Comparison of ENCODE assay signal across 17 mouse cellular contexts in genomic region chr6:6563691-6564090, GRCm38 (mm10). TPM values are rescaled to one million over a fixed set of nuclear protein-coding genes. Genes with fewer than 3 reads are reported as not detected.
DNase-seq lines count a peak whose midpoint lies in the region; ATAC-seq lines count a peak whose summit lies in the region.
"Had no signal": no experiment of that assay in that cellular context is flagged by ENCODE, and none has a peak within 500 bp of the region (broad histone marks: within the 10 kb centered on the region; RNA-seq: fewer than 3 reads in every experiment).

No protein-coding gene starts in this region.

- no peaks in the 10 kb centered on the region for H3K36me3 ChIP-seq in heart, embryonic 11.5 days (ENCODE audit: control insufficient read depth, insufficient read depth, low read length)
- H3K36me3 ChIP-seq: limb, embryonic 15.5 days; neural tube, embryonic 15.5 days had no signal

- DNase-seq in heart, adult 11 months: peak; percentile 93
- peak; percentile 29 for DNase-seq in urinary bladder, adult 2 months (ENCODE audit: low spot score)
- no peak for DNase-seq in urinary bladder, postnatal 10 days (ENCODE audit: low spot score)
- peak; percentile 69 for DNase-seq in heart, postnatal 4 days
- DNase-seq in urinary bladder, postnatal 36 days (ENCODE audit: low spot score in 2 of 2): peak; percentile 46 to 48
- no peak for DNase-seq in frontal cortex, postnatal 25 days (ENCODE audit: low spot score in 2 of 2)
- DNase-seq in gastrocnemius, adult 18-20 months (ENCODE audit: low spot score): no peak
- DNase-seq: adrenal gland, postnatal 14 days; gastrocnemius, postnatal 36 days; layer of hippocampus, postnatal 36 days; thymus, postnatal 4 days had no signal

- no peaks in the 10 kb centered on the region for H3K27me3 ChIP-seq in heart, embryonic 11.5 days (ENCODE audit: control insufficient read depth, insufficient read depth, low read length)
- H3K27me3 ChIP-seq: limb, embryonic 15.5 days; neural tube, embryonic 15.5 days; Patski had no signal

- no peak overlapping the region for H3K9ac ChIP-seq in heart, embryonic 11.5 days (ENCODE audit: low read depth, low read length)
- H3K9ac ChIP-seq: limb, embryonic 15.5 days; neural tube, embryonic 15.5 days had no signal

- no peak for ATAC-seq in heart, embryonic 11.5 days (replicated peaks; ENCODE audit: insufficient number of reproducible peaks, low FRiP score, low TSS enrichment)
- ATAC-seq: inflammation-experienced regulatory T-cells, adult 6 months; Patski had no signal

- no peak overlapping the region for H3K27ac ChIP-seq in heart, embryonic 11.5 days (ENCODE audit: low read depth, low read length)
- H3K27ac ChIP-seq: limb, embryonic 15.5 days; midbrain, embryonic 10.5 days; neural tube, embryonic 15.5 days had no signal

- peaks cover 23% of the 10 kb centered on the region for H3K4me1 ChIP-seq in heart, embryonic 11.5 days (ENCODE audit: control insufficient read depth, insufficient read depth, low read length)
- H3K4me1 ChIP-seq: limb, embryonic 15.5 days; midbrain, embryonic 10.5 days; neural tube, embryonic 15.5 days had no signal

- H3K4me3 ChIP-seq in heart, embryonic 11.5 days (ENCODE audit: low read depth, low read length): no peak overlapping the region
- H3K4me3 ChIP-seq: limb, embryonic 15.5 days; midbrain, embryonic 10.5 days; neural tube, embryonic 15.5 days had no signal

- 73% methylated on average over 5 of the region's 5 CpGs for WGBS in heart, embryonic 11.5 days (ENCODE audit: insufficient replicate concordance)

- no peaks in the 10 kb centered on the region for H3K9me3 ChIP-seq in heart, embryonic 11.5 days (replicated peaks; ENCODE audit: control insufficient read depth, low read length)
- H3K9me3 ChIP-seq: limb, embryonic 15.5 days; midbrain, embryonic 10.5 days; neural tube, embryonic 15.5 days had no signal

- H3K4me2 ChIP-seq in heart, embryonic 11.5 days: no peak overlapping the region
- H3K4me2 ChIP-seq: limb, embryonic 15.5 days; neural tube, embryonic 15.5 days had no signal

RNA-seq across cellular contexts. Expression of gene Sem1, which starts 14.8 kb away (rescaled TPM):
- polyA plus RNA-seq in heart, embryonic 11.5 days (2014; fragmentation: Nextera tagmentation; extraction: Ambion mirVana): 213 and 221 TPM in 2 replicates
- 97.2 and 106 TPM in 2 replicates for polyA plus RNA-seq in urinary bladder, adult 2 months (2012; rRNA removed)
- total RNA-seq in heart, postnatal 4 days (2021): 100 to 1,000 TPM; 105 to 109 TPM
- total RNA-seq in gastrocnemius, adult 18-20 months (2021): 10 to 100 TPM; 57.3 to 61.7 TPM

Comparison
In these comparisons a context has a peak if more than half of its experiments do, and no peak if none do; other contexts are left out.
1. DNase-seq: peak in heart, adult 11 months (single experiment), urinary bladder, adult 2 months (single experiment), heart, postnatal 4 days (single experiment) and urinary bladder, postnatal 36 days (2 of 2); none in urinary bladder, postnatal 10 days (single experiment), frontal cortex, postnatal 25 days (0 of 2) and gastrocnemius, adult 18-20 months (single experiment).